Mouse (Mus musculus) adrenal gland, postnatal 14 days (tissue): ENCODE results near the gene Abca8a. TPM values are rescaled to one million over a fixed set of nuclear protein-coding genes. Genes with fewer than 3 reads are reported as not detected.
"Not testable (repeated sequence)": the region's sequence is repeated elsewhere in the genome, so short reads cannot be mapped to it uniquely, and the experiment has no call there.

Source experiments
- DNase-seq: peaks from one replicate; pipeline ENCODE4 v3.0.0; 2021; ENCODE audit warnings: mixed read lengths
- total RNA-seq: library from RNA; stranded (reverse); gene quantifications from 2 replicates; pipeline ENCODE4 v1.2.3, GENCODE M21; 2021

Abca8a gene
- total RNA-seq, 1 experiment from 2014 or later: 36.5 TPM

- DNase-seq: no peak
Measured at GRCm38 (mm10) chr11:109988164-109988563, 107.6 kb downstream of the Abca8a start.

DNA sequence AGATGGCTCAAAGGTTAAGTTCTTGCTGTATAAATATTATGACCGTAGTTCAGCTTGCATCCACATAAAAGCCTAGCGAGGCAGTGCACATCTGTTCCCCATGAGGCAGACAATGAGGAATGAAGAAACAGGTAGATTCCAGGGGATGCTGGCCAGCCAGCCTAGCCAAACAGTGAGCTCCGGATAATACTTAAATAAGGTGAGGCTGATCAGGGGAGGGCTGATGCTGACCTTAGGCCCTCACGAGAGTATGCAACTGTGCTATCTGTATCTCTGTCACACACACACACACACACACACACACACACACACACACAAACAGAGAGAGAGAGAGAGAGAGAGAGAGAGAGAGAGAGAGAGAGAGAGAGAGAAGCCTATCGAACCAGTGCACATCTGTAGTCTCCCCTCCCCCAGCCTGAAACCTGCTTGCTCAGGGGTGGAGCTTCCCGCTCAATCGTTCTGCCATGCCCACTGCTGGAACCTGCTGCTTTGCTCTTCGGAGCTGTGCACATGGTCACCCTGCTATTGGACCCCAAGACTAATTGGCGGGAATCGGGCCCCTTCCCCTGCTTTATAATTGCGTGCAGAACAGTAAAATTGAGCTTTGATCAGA lies 108.2 kb downstream of the Abca8a start:
- DNase-seq: not testable (repeated sequence)

DNA sequence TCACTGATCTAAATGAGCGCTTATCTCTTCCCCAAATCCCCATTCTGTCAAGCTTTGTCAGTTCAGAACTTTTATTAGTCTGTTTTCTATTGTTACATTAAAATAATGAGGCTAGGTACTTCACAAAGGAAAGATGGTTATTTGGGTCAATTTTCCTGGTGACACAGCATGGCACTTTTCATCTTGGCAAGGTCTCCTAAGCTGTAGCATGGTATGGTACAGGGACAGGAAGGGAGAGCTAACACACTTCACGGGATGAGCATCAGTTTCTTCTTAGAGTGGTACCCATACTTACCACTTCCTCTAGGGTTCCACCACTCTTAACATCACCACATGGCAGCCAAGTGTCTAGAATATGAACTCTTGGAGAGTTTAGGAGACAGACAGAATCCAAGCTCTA lies 113.9 kb downstream of the Abca8a start:
- no peak for DNase-seq

Other genes starting within 250 kb of the Abca8a start
- 6.8 and 10.5 TPM in 2 replicates for gene Abca8b, start 100.1 kb downstream of the Abca8a start, total RNA-seq
- 11.1 and 12.4 TPM in 2 replicates for gene Abca9, start 72.2 kb upstream of the Abca8a start, total RNA-seq
- gene Abca6, start 155.8 kb upstream of the Abca8a start, total RNA-seq: 5.9 and 19.0 TPM in 2 replicates
- gene Abca5, start 241.7 kb upstream of the Abca8a start, total RNA-seq: 8.7 and 10.9 TPM in 2 replicates